Mouse (Mus musculus): ENCODE results near the gene Chadl. TPM values are rescaled to one million over a fixed set of nuclear protein-coding genes. Genes with fewer than 3 reads are reported as not detected.

The Chadl gene
- total and polyA plus RNA-seq, 3 experiments = 1.6 to 2.8 (median 1.7) TPM

GRCm38 (mm10) chr15:81735075-81735474, 38.0 kb upstream of the Chadl start:
- DNase-seq = no peak
- Histone ChIP-seq H3K4me3 (no peak overlapping the region), H3K4me1 (ENCODE audit: control insufficient read depth, insufficient read depth, low read length) (no peaks in the 10 kb centered on the region), H3K9ac (ENCODE audit: low read depth, low read length) (no peak overlapping the region), H3K79me2 (replicated peaks; ENCODE audit: control insufficient read depth, insufficient read depth, low read length) (no peaks in the 10 kb centered on the region), H3K27ac (no peak overlapping the region), H3K36me3 (ENCODE audit: control insufficient read depth, insufficient read depth, low read length) (no peaks in the 10 kb centered on the region), H3K27me3 (ENCODE audit: control insufficient read depth, insufficient read depth, low read length) (no peaks in the 10 kb centered on the region)
- 54% methylated on average over 3 of the region's 3 CpGs for WGBS
- no peak for TF ChIP-seq EP300 (IDR thresholded peaks at IDR 0.05; ENCODE audit: insufficient read depth, low read depth, low read length)
- TF ChIP-seq CTCF (IDR thresholded peaks at IDR 0.05) = no peak
- no peak for TF ChIP-seq POLR2A (IDR thresholded peaks at IDR 0.05; ENCODE audit: insufficient read depth, low read depth, low read length)
- intact Hi-C loops (cut with DNase I) = no loop called here

GRCm38 (mm10) chr15:81729792-81730635, 32.9 kb upstream of the Chadl start:
- Histone ChIP-seq H3K27me3 (ENCODE audit: control insufficient read depth, insufficient read depth, low read length) (no peaks in the 10 kb centered on the region), H3K79me2 (replicated peaks; ENCODE audit: control insufficient read depth, insufficient read depth, low read length) (peaks cover 11% of the 10 kb centered on the region), H3K4me3 (peak overlapping the region; percentile 90), H3K9ac (ENCODE audit: low read depth, low read length) (peak overlapping the region; percentile 95), H3K27ac (peak overlapping the region; percentile 68), H3K4me1 (ENCODE audit: control insufficient read depth, insufficient read depth, low read length) (no peaks in the 10 kb centered on the region; the same call in 1 of the 2 replicates), H3K36me3 (ENCODE audit: control insufficient read depth, insufficient read depth, low read length) (no peaks in the 10 kb centered on the region; the same call in 1 of the 2 replicates)
- intact Hi-C loops (cut with DNase I) = loop anchor here (2.0 kb wide), 1 partner anchor 15 kb away; the partner anchor contains the start of genes Rangap1 and Zc3h7b
- no peak for TF ChIP-seq CTCF (IDR thresholded peaks at IDR 0.05)
- TF ChIP-seq EP300 (IDR thresholded peaks at IDR 0.05; ENCODE audit: insufficient read depth, low read depth, low read length) = peak; percentile 84; the same call in 1 of the 2 replicates
- TF ChIP-seq POLR2A (IDR thresholded peaks at IDR 0.05; ENCODE audit: insufficient read depth, low read depth, low read length) = peak; percentile 45; the same call in 1 of the 2 replicates
- peak; percentile 95 to 99 for DNase-seq
- WGBS = 5% methylated on average over 41 of the region's 41 CpGs

GRCm38 (mm10) chr15:81729241-81729791, 32.2 kb upstream of the Chadl start:
- Histone ChIP-seq H3K79me2 (replicated peaks; ENCODE audit: control insufficient read depth, insufficient read depth, low read length) (peaks cover 11% of the 10 kb centered on the region), H3K9ac (ENCODE audit: low read depth, low read length) (peak overlapping the region; percentile 95), H3K4me1 (ENCODE audit: control insufficient read depth, insufficient read depth, low read length) (no peaks in the 10 kb centered on the region; the same call in 1 of the 2 replicates), H3K27me3 (ENCODE audit: control insufficient read depth, insufficient read depth, low read length) (no peaks in the 10 kb centered on the region), H3K4me3 (peak overlapping the region; percentile 90), H3K36me3 (ENCODE audit: control insufficient read depth, insufficient read depth, low read length) (no peaks in the 10 kb centered on the region; the same call in 1 of the 2 replicates), H3K27ac (peak overlapping the region; percentile 68)
- no peak for TF ChIP-seq EP300 (IDR thresholded peaks at IDR 0.05; ENCODE audit: insufficient read depth, low read depth, low read length)
- no peak for TF ChIP-seq POLR2A (IDR thresholded peaks at IDR 0.05; ENCODE audit: insufficient read depth, low read depth, low read length)
- no peak for TF ChIP-seq CTCF (IDR thresholded peaks at IDR 0.05)
- peak in 1 of 2 experiments; percentile 20 for DNase-seq
- intact Hi-C loops (cut with DNase I) = no loop called here
- WGBS = under 1% methylated on average over 49 of the region's 49 CpGs

GRCm38 (mm10) chr15:81725965-81726364, 28.9 kb upstream of the Chadl start:
- no peak for DNase-seq
- TF ChIP-seq EP300 (IDR thresholded peaks at IDR 0.05; ENCODE audit: insufficient read depth, low read depth, low read length) (no peak), CTCF (IDR thresholded peaks at IDR 0.05) (no peak), POLR2A (IDR thresholded peaks at IDR 0.05; ENCODE audit: insufficient read depth, low read depth, low read length) (no peak)
- intact Hi-C loops (cut with DNase I) = no loop called here
- no peaks in the 10 kb centered on the region for H3K27me3 ChIP-seq (ENCODE audit: control insufficient read depth, insufficient read depth, low read length)
- H3K4me3 ChIP-seq = no peak overlapping the region
- WGBS = 95% methylated on average over 8 of the region's 8 CpGs
- no peaks in the 10 kb centered on the region; the same call in 1 of the 2 replicates for H3K36me3 ChIP-seq (ENCODE audit: control insufficient read depth, insufficient read depth, low read length)
- H3K79me2 ChIP-seq (replicated peaks; ENCODE audit: control insufficient read depth, insufficient read depth, low read length) = peaks cover 11% of the 10 kb centered on the region
- no peak overlapping the region for H3K9ac ChIP-seq (ENCODE audit: low read depth, low read length)
- H3K4me1 ChIP-seq (ENCODE audit: control insufficient read depth, insufficient read depth, low read length) = no peaks in the 10 kb centered on the region; the same call in 1 of the 2 replicates
- H3K27ac ChIP-seq = no peak overlapping the region

- TF ChIP-seq POLR2A (IDR thresholded peaks at IDR 0.05; ENCODE audit: insufficient read depth, low read depth, low read length) = no peak
- TF ChIP-seq EP300 (IDR thresholded peaks at IDR 0.05; ENCODE audit: insufficient read depth, low read depth, low read length) = no peak
- no peak for TF ChIP-seq CTCF (IDR thresholded peaks at IDR 0.05)
- intact Hi-C loops (cut with DNase I) = no loop called here
- Histone ChIP-seq H3K27me3 (ENCODE audit: control insufficient read depth, insufficient read depth, low read length) (no peaks in the 10 kb centered on the region), H3K27ac (no peak overlapping the region), H3K36me3 (ENCODE audit: control insufficient read depth, insufficient read depth, low read length) (no peaks in the 10 kb centered on the region; the same call in 1 of the 2 replicates), H3K9ac (ENCODE audit: low read depth, low read length) (no peak overlapping the region), H3K4me1 (ENCODE audit: control insufficient read depth, insufficient read depth, low read length) (no peaks in the 10 kb centered on the region), H3K79me2 (replicated peaks; ENCODE audit: control insufficient read depth, insufficient read depth, low read length) (peaks cover 4% of the 10 kb centered on the region; the same call in 1 of the 2 replicates), H3K4me3 (no peak overlapping the region)
- no peak for DNase-seq
- WGBS = 90% methylated on average over 11 of the region's 11 CpGs
Measured at GRCm38 (mm10) chr15:81723653-81724052, 26.6 kb upstream of the Chadl start.

Data from heart, adult 2 months (tissue).